Mouse (Mus musculus) embryonic facial prominence, embryonic 12.5 days (tissue): ENCODE results near the gene Kcnk16. TPM values are rescaled to one million over a fixed set of nuclear protein-coding genes. Genes with fewer than 3 reads are reported as not detected.
"Not testable (repeated sequence)": the region's sequence is repeated elsewhere in the genome, so short reads cannot be mapped to it uniquely, and the experiment has no call there.

Experiments used
- ATAC-seq: fragments of 200-750 bp; cut with Nextera tagmentation; 2 replicates; pipeline ENCODE4 v1.8.0; 2017; ENCODE audit not compliant: insufficient number of reproducible peaks, insufficient read depth, low FRiP score, low TSS enrichment
- H3K27ac ChIP-seq: fragments of 300-500 bp; sonication (generic); 2 replicates; pipeline ENCODE4 v1.5.1; 2016; ENCODE audit warnings: mild to moderate bottlenecking
- H3K27me3 ChIP-seq: fragments of 300-500 bp; sonication (generic); 2 replicates; pipeline ENCODE4 v1.6.1; 2016; ENCODE audit warnings: mild to moderate bottlenecking, moderate library complexity
- H3K36me3 ChIP-seq: fragments of 300-500 bp; sonication (generic); 2 replicates; pipeline ENCODE4 v1.6.1; 2016; ENCODE audit warnings: mild to moderate bottlenecking
- H3K4me1 ChIP-seq: fragments of 300-500 bp; sonication (generic); 2 replicates; pipeline ENCODE4 v1.6.1; 2016
- H3K4me2 ChIP-seq: fragments of 300-500 bp; sonication (generic); replicated peaks from 2 replicates; pipeline ENCODE4 v1.6.1; 2016; ENCODE audit warnings: mild to moderate bottlenecking, moderate library complexity
- H3K4me3 ChIP-seq: fragments of 300-500 bp; sonication (generic); 2 replicates; pipeline ENCODE4 v1.5.1; 2016; ENCODE audit warnings: mild to moderate bottlenecking
- H3K9ac ChIP-seq: fragments of 300-500 bp; sonication (generic); 2 replicates; pipeline ENCODE4 v1.6.1; 2016; ENCODE audit warnings: mild to moderate bottlenecking, moderate library complexity
- H3K9me3 ChIP-seq: fragments of 300-500 bp; sonication (generic); 2 replicates; pipeline ENCODE4 v1.6.1; 2016; ENCODE audit warnings: mild to moderate bottlenecking, moderate library complexity
- WGBS: fragments of 180-500 bp; shearing (Covaris S2); methylation state at CpG from one replicate; pipeline ENCODE4 v1.1.7; 2016; 5-methylcytosine and 5-hydroxymethylcytosine counted together
- polyA plus RNA-seq: library from polyadenylated mRNA; unstranded; fragments of >200 nt; fragmentation: Nextera tagmentation; extraction: Ambion mirVana; gene quantifications from 2 replicates; pipeline ENCODE4 v1.2.1, GENCODE M21; 2016

Gene Kcnk16
- not detected in 2 replicates for polyA plus RNA-seq

GRCm38 (mm10) chr14:20269082-20269809 lies at the start of gene Kcnk16:
Gene Kcnk16 (minus strand): TSS chr14:20269199.
- Histone ChIP-seq H3K27me3 (no peaks in the 10 kb centered on the region), H3K27ac (no peak within 1 kb of the TSS), H3K4me3 (no peak within 1 kb of the TSS), H3K4me2 (no peak within 1 kb of the TSS), H3K4me1 (no peaks in the 10 kb centered on the region), H3K9me3 (no peaks in the 10 kb centered on the region), H3K9ac (no peak within 1 kb of the TSS), H3K36me3 (no peaks in the 10 kb centered on the region)
- ATAC-seq = no peak
- 75% methylated on average over 6 of the region's 6 CpGs for WGBS

- Histone ChIP-seq H3K27ac (no peak overlapping the region), H3K27me3 (no peaks in the 10 kb centered on the region), H3K4me1 (no peaks in the 10 kb centered on the region), H3K4me2 (no peak overlapping the region), H3K4me3 (no peak overlapping the region), H3K9me3 (no peaks in the 10 kb centered on the region), H3K36me3 (peaks cover 14% of the 10 kb centered on the region), H3K9ac (no peak overlapping the region)
- WGBS = 88% methylated on average over 1 of the region's 1 CpGs
- no peak for ATAC-seq
Observed at GRCm38 (mm10) chr14:20315137-20315536, 46.1 kb upstream of the Kcnk16 start.

GRCm38 (mm10) chr14:20305085-20305484 lies 36.1 kb upstream of the Kcnk16 start:
- H3K36me3 ChIP-seq, H3K4me1 ChIP-seq, H3K4me2 ChIP-seq, H3K4me3 ChIP-seq, ATAC-seq, H3K9me3 ChIP-seq, H3K9ac ChIP-seq, H3K27ac ChIP-seq, H3K27me3 ChIP-seq: not testable (repeated sequence)
- 71% methylated on average over 2 of the region's 2 CpGs for WGBS

- no peak for ATAC-seq
- Histone ChIP-seq H3K4me3 (no peak overlapping the region), H3K27ac (no peak overlapping the region), H3K4me2 (no peak overlapping the region), H3K9ac (no peak overlapping the region), H3K27me3 (no peaks in the 10 kb centered on the region), H3K4me1 (0 out of 2 replicates have a peak, but pooled peaks cover 4% of the 10 kb centered on the region), H3K36me3 (no peaks in the 10 kb centered on the region), H3K9me3 (no peaks in the 10 kb centered on the region)
- 80% methylated on average over 3 of the region's 3 CpGs for WGBS
Observed at GRCm38 (mm10) chr14:20298131-20298530, 29.1 kb upstream of the Kcnk16 start.

- Histone ChIP-seq H3K4me3 (no peak overlapping the region), H3K9ac (no peak overlapping the region), H3K4me1 (0 out of 2 replicates have a peak, but pooled peaks cover 4% of the 10 kb centered on the region), H3K9me3 (no peaks in the 10 kb centered on the region), H3K4me2 (no peak overlapping the region), H3K36me3 (no peaks in the 10 kb centered on the region), H3K27me3 (no peaks in the 10 kb centered on the region), H3K27ac (no peak overlapping the region)
- 77% methylated on average over 3 of the region's 3 CpGs for WGBS
- ATAC-seq = no peak
Observed at GRCm38 (mm10) chr14:20297616-20298015, 28.6 kb upstream of the Kcnk16 start.

GRCm38 (mm10) chr14:20294947-20295346 lies 25.9 kb upstream of the Kcnk16 start:
- H3K36me3 ChIP-seq = no peaks in the 10 kb centered on the region
- WGBS = 48% methylated on average over 8 of the region's 8 CpGs
- no peaks in the 10 kb centered on the region for H3K27me3 ChIP-seq
- ATAC-seq = no peak
- no peaks in the 10 kb centered on the region for H3K9me3 ChIP-seq
- peak overlapping the region; percentile 51 for H3K4me2 ChIP-seq
- H3K27ac ChIP-seq = no peak overlapping the region
- peak overlapping the region; percentile 49 for H3K4me3 ChIP-seq
- H3K4me1 ChIP-seq = 0 out of 2 replicates have a peak, but pooled peaks cover 4% of the 10 kb centered on the region
- H3K9ac ChIP-seq = peak overlapping the region; percentile 53

GRCm38 (mm10) chr14:20294117-20294892 lies 25.3 kb upstream of the Kcnk16 start, which contains the start of gene Nudt13:
Gene Nudt13 (plus strand): TSS chr14:20294697.
- Histone ChIP-seq H3K27me3 (no peaks in the 10 kb centered on the region), H3K27ac (no peak within 1 kb of the TSS)
- ATAC-seq = peak; percentile 92

GRCm38 (mm10) chr14:20291391-20291790 lies 22.4 kb upstream of the Kcnk16 start:
- no peak for ATAC-seq
- no peak overlapping the region for H3K27ac ChIP-seq
- H3K27me3 ChIP-seq = no peaks in the 10 kb centered on the region
- H3K4me3 ChIP-seq = no peak overlapping the region
- no peak overlapping the region for H3K4me2 ChIP-seq
- H3K9ac ChIP-seq = no peak overlapping the region
- no peaks in the 10 kb centered on the region for H3K36me3 ChIP-seq
- H3K4me1 ChIP-seq = 0 out of 2 replicates have a peak, but pooled peaks cover 4% of the 10 kb centered on the region
- WGBS = 61% methylated on average over 4 of the region's 4 CpGs
- no peaks in the 10 kb centered on the region for H3K9me3 ChIP-seq

More at GRCm38 (mm10) chr14:20294117-20294892, 25.3 kb upstream of the Kcnk16 start, which contains the start of gene Nudt13:
- Histone ChIP-seq H3K9ac (peak within 1 kb of the TSS; percentile 53), H3K36me3 (no peaks in the 10 kb centered on the region), H3K4me3 (peak within 1 kb of the TSS; percentile 49), H3K4me1 (0 out of 2 replicates have a peak, but pooled peaks cover 4% of the 10 kb centered on the region), H3K9me3 (no peaks in the 10 kb centered on the region), H3K4me2 (peak within 1 kb of the TSS; percentile 51)
- WGBS = 23% methylated on average over 14 of the region's 14 CpGs

- H3K4me3 ChIP-seq = no peak overlapping the region
- 89% methylated on average over 6 of the region's 6 CpGs for WGBS
- no peaks in the 10 kb centered on the region for H3K27me3 ChIP-seq
- no peak for ATAC-seq
- H3K4me1 ChIP-seq = no peaks in the 10 kb centered on the region
- H3K36me3 ChIP-seq = no peaks in the 10 kb centered on the region
- no peak overlapping the region for H3K27ac ChIP-seq
- H3K4me2 ChIP-seq = no peak overlapping the region
- H3K9ac ChIP-seq = no peak overlapping the region
- H3K9me3 ChIP-seq = no peaks in the 10 kb centered on the region
Observed at GRCm38 (mm10) chr14:20268421-20268820, 578 bp downstream of the Kcnk16 start.

GRCm38 (mm10) chr14:20262346-20262745 lies 6.7 kb downstream of the Kcnk16 start:
- ATAC-seq = no peak
- no peak overlapping the region for H3K4me3 ChIP-seq
- no peaks in the 10 kb centered on the region for H3K4me1 ChIP-seq
- H3K9me3 ChIP-seq = no peaks in the 10 kb centered on the region
- H3K36me3 ChIP-seq = no peaks in the 10 kb centered on the region
- no peak overlapping the region for H3K27ac ChIP-seq
- H3K9ac ChIP-seq = no peak overlapping the region
- no peaks in the 10 kb centered on the region for H3K27me3 ChIP-seq
- WGBS = 72% methylated on average over 4 of the region's 4 CpGs
- no peak overlapping the region for H3K4me2 ChIP-seq

GRCm38 (mm10) chr14:20258185-20259113 lies 10.6 kb downstream of the Kcnk16 start:
- 56% methylated on average over 8 of the region's 8 CpGs for WGBS
- ATAC-seq = peak; percentile 28; the same call in 1 of the 2 replicates
- Histone ChIP-seq H3K27ac (no peak overlapping the region), H3K36me3 (no peaks in the 10 kb centered on the region), H3K27me3 (no peaks in the 10 kb centered on the region), H3K4me1 (no peaks in the 10 kb centered on the region), H3K9ac (no peak overlapping the region), H3K4me3 (no peak overlapping the region), H3K9me3 (no peaks in the 10 kb centered on the region), H3K4me2 (no peak overlapping the region)
